Mouse (Mus musculus): ENCODE results near the gene 4930558K02Rik. TPM values are rescaled to one million over a fixed set of nuclear protein-coding genes. Genes with fewer than 3 reads are reported as not detected.

The 4930558K02Rik gene
- total and polyA plus RNA-seq, 2 experiments from 2014 or later: not detected

DNA sequence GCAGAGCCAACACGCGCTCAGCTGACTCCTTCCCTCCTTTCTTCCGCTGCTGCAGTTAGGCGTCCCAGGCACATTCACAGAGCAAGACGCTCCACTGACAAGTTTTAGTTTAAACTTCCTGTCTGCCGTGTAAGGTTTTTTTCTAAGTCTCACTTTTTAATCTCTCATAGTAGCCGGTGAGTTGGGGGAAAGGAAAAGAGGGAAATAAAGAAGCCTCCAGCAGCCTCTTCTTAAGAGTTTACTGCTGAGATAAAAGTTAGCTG lies 25.0 kb upstream of the 4930558K02Rik start:
- peak overlapping the region; percentile 9; the same call in 1 of the 2 replicates for H3K9ac ChIP-seq (replicated peaks; ENCODE audit: low read depth, low read length)
- peak overlapping the region; percentile 4; the same call in 1 of the 2 replicates for H3K4me2 ChIP-seq (ENCODE audit: low read depth, low read length)
- no peaks in the 10 kb centered on the region for H3K27me3 ChIP-seq (ENCODE audit: control insufficient read depth, insufficient read depth, low read length)
- H3K27ac ChIP-seq (ENCODE audit: low read depth): peak overlapping the region; percentile 80
- H3K4me1 ChIP-seq (ENCODE audit: control insufficient read depth, insufficient read depth): peaks cover 15% of the 10 kb centered on the region
- no peak for ATAC-seq (ENCODE audit: insufficient read depth, low read depth)
- DNase-seq (ENCODE audit: low spot score): no peak
- no peaks in the 10 kb centered on the region for H3K36me3 ChIP-seq (replicated peaks; ENCODE audit: control insufficient read depth, insufficient read depth, low read length)
- WGBS: 14% methylated on average over 7 of the region's 7 CpGs
- no peak overlapping the region for H3K4me3 ChIP-seq (ENCODE audit: low read depth, low read length)
- H3K9me3 ChIP-seq (replicated peaks; ENCODE audit: control insufficient read depth, low read length): no peaks in the 10 kb centered on the region
- TF ChIP-seq EP300 (IDR thresholded peaks at IDR 0.05; ENCODE audit: low read depth) (no peak), CTCF (IDR thresholded peaks at IDR 0.05; ENCODE audit: low read depth) (no peak)

DNA sequence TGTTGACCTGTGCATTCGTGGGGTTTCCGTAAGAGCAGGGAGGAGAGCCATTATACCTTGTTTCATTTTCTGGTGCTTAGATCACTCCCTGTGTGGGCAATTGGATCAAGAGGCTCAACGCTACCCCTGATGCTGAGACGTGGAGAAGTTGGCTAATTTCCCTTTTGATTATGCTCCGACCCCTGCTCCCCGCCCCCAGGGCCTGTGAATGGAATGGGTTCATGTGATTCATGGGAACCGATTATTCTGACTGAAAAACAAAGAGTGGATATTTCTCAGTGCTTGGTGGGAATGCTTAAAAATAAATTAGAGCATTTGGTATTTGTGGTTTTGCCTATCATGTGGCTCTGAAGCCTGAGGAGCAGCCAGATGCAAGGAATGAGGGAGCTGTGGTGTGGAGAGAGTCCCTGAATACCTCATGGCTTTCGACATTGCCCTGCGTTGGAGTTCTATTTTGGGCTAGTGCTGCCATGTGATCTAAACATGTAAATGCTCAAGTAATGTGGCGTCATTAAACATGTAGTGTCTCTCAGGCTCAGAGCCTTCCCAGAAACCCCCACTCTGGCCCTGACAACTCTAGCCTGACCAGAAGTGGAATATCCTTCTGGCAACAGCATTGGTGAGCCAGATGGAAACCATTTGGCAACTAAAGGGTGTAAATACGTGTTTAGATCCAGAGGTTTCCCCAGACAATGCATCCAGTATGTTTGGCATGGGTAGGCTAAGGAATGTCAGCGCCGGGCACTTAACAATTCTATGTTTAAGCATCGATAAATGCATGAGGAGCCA lies 24.5 kb upstream of the 4930558K02Rik start:
- Histone ChIP-seq H3K27ac (ENCODE audit: low read depth) (peak overlapping the region; percentile 80), H3K4me1 (ENCODE audit: control insufficient read depth, insufficient read depth) (peaks cover 15% of the 10 kb centered on the region), H3K9ac (replicated peaks; ENCODE audit: low read depth, low read length) (no peak overlapping the region), H3K4me2 (ENCODE audit: low read depth, low read length) (peak overlapping the region; percentile 4; the same call in 1 of the 2 replicates), H3K36me3 (replicated peaks; ENCODE audit: control insufficient read depth, insufficient read depth, low read length) (no peaks in the 10 kb centered on the region), H3K9me3 (replicated peaks; ENCODE audit: control insufficient read depth, low read length) (no peaks in the 10 kb centered on the region), H3K4me3 (ENCODE audit: low read depth, low read length) (no peak overlapping the region), H3K27me3 (ENCODE audit: control insufficient read depth, insufficient read depth, low read length) (no peaks in the 10 kb centered on the region)
- peak; percentile 59 for DNase-seq (ENCODE audit: low spot score)
- ATAC-seq (ENCODE audit: insufficient read depth, low read depth): peak; percentile 76
- 46% methylated on average over 14 of the region's 14 CpGs for WGBS
- TF ChIP-seq EP300 (IDR thresholded peaks at IDR 0.05; ENCODE audit: low read depth) (no peak), CTCF (IDR thresholded peaks at IDR 0.05; ENCODE audit: low read depth) (no peak)

DNA sequence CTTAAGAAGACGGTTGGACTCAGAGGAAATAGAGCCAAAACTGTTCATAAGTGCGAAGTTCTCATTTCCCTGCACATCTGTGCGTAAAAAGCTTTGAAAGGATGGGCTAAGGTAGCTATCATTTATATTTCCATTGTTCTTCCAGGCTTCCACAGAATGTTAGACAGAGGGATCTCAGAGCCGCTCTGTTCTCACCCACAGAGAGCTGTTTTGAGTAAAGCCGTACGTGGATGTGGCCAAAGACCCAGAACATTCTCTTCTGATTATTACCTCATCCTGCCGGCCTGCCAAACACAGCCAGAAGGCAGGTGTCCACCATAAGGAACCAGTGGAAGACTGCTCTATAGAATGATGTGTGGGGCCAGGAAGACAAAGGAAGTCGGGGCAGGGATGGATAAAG lies 21.9 kb upstream of the 4930558K02Rik start:
- DNase-seq (ENCODE audit: low spot score) (no peak), ATAC-seq (ENCODE audit: insufficient read depth, low read depth) (no peak)
- WGBS: 72% methylated on average over 8 of the region's 8 CpGs
- H3K4me1 ChIP-seq (ENCODE audit: control insufficient read depth, insufficient read depth): peaks cover 15% of the 10 kb centered on the region
- H3K9me3 ChIP-seq (replicated peaks; ENCODE audit: control insufficient read depth, low read length): no peaks in the 10 kb centered on the region
- no peak overlapping the region for H3K4me3 ChIP-seq (ENCODE audit: low read depth, low read length)
- peak overlapping the region; percentile 57; the same call in 1 of the 2 replicates for H3K27ac ChIP-seq (ENCODE audit: low read depth)
- H3K27me3 ChIP-seq (ENCODE audit: control insufficient read depth, insufficient read depth, low read length): no peaks in the 10 kb centered on the region
- TF ChIP-seq CTCF (IDR thresholded peaks at IDR 0.05; ENCODE audit: low read depth) (no peak), EP300 (IDR thresholded peaks at IDR 0.05; ENCODE audit: low read depth) (no peak)
- H3K9ac ChIP-seq (replicated peaks; ENCODE audit: low read depth, low read length): no peak overlapping the region
- H3K4me2 ChIP-seq (ENCODE audit: low read depth, low read length): no peak overlapping the region
- no peaks in the 10 kb centered on the region for H3K36me3 ChIP-seq (replicated peaks; ENCODE audit: control insufficient read depth, insufficient read depth, low read length)

DNA sequence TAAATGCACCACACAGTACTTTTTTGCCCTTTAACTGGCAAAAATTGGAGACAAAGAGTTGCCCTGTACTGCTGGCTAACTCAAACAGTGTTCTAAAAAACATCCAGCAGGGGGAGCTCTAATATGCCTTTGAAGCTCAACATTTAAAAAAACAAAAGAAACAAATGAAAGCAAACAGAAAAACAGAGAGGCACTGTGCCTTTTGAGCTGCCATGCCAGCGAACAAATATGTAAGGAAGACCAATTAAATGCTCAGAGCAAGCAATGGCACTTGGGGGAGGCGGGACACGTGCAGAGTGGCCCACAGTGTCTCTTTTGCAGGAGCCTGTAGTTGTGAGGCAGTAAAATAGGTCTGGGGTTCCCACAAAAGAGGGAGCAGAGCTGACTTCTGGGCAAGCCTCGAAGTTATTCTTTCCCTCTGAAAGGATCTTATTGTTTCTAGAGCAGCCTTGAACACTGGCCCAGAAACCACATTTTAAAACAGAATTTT lies 20.5 kb upstream of the 4930558K02Rik start:
- TF ChIP-seq EP300 (IDR thresholded peaks at IDR 0.05; ENCODE audit: low read depth) (no peak), CTCF (IDR thresholded peaks at IDR 0.05; ENCODE audit: low read depth) (peak; percentile 72)
- Histone ChIP-seq H3K36me3 (replicated peaks; ENCODE audit: control insufficient read depth, insufficient read depth, low read length) (no peaks in the 10 kb centered on the region), H3K4me3 (ENCODE audit: low read depth, low read length) (peak overlapping the region; percentile 27), H3K9me3 (replicated peaks; ENCODE audit: control insufficient read depth, low read length) (no peaks in the 10 kb centered on the region), H3K27ac (ENCODE audit: low read depth) (peak overlapping the region; percentile 55; the same call in 1 of the 2 replicates), H3K4me2 (ENCODE audit: low read depth, low read length) (peak overlapping the region; percentile 56), H3K27me3 (ENCODE audit: control insufficient read depth, insufficient read depth, low read length) (no peaks in the 10 kb centered on the region), H3K9ac (replicated peaks; ENCODE audit: low read depth, low read length) (no peak overlapping the region), H3K4me1 (ENCODE audit: control insufficient read depth, insufficient read depth) (peaks cover 13% of the 10 kb centered on the region)
- 8% methylated on average over 4 of the region's 4 CpGs for WGBS
- ATAC-seq (ENCODE audit: insufficient read depth, low read depth): peak; percentile 34; the same call in 1 of the 2 replicates
- peak; percentile 84 for DNase-seq (ENCODE audit: low spot score)

DNA sequence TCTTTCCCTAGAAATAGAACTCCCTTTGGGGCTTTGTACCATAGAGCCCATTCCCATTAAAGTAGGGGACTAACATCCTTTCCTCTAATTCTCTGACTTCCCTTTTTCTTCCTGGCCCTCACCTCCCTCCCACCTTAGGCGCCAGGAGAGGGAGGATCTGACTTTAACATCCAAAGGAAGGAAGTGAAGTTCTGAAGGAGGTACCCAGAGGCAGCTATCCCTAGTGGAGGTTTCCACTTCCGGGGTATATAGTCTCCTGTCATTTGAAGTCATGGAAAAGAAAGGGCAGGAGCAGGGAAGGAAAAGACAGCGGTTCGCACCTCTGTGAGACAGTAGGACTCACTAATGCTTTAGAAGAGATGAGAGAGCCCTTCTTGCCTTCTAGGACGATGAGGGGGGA lies 19.9 kb upstream of the 4930558K02Rik start:
- TF ChIP-seq CTCF (IDR thresholded peaks at IDR 0.05; ENCODE audit: low read depth) (no peak), EP300 (IDR thresholded peaks at IDR 0.05; ENCODE audit: low read depth) (no peak)
- ATAC-seq (ENCODE audit: insufficient read depth, low read depth) (no peak), DNase-seq (ENCODE audit: low spot score) (no peak)
- H3K4me3 ChIP-seq (ENCODE audit: low read depth, low read length): no peak overlapping the region
- peaks cover 7% of the 10 kb centered on the region for H3K4me1 ChIP-seq (ENCODE audit: control insufficient read depth, insufficient read depth)
- H3K27ac ChIP-seq (ENCODE audit: low read depth): peak overlapping the region; percentile 39; the same call in 1 of the 2 replicates
- no peaks in the 10 kb centered on the region for H3K27me3 ChIP-seq (ENCODE audit: control insufficient read depth, insufficient read depth, low read length)
- 25% methylated on average over 5 of the region's 5 CpGs for WGBS
- H3K36me3 ChIP-seq (replicated peaks; ENCODE audit: control insufficient read depth, insufficient read depth, low read length): no peaks in the 10 kb centered on the region
- H3K4me2 ChIP-seq (ENCODE audit: low read depth, low read length): peak overlapping the region; percentile 56; the same call in 1 of the 2 replicates
- no peaks in the 10 kb centered on the region for H3K9me3 ChIP-seq (replicated peaks; ENCODE audit: control insufficient read depth, low read length)
- H3K9ac ChIP-seq (replicated peaks; ENCODE audit: low read depth, low read length): no peak overlapping the region

Data from heart, postnatal 0 days (tissue).